Mouse (Mus musculus) CH12.LX (cell line): ENCODE measurements around the gene 2810006K23Rik. TPM values are rescaled to one million over a fixed set of nuclear protein-coding genes. Genes with fewer than 3 reads are reported as not detected.

ENCODE experiments used
- DNase-seq: peaks from one replicate; pipeline ENCODE4 v3.0.0-alpha.2; 2013; ENCODE audit errors: extremely low read depth
- H3K27ac ChIP-seq: 2 replicates; pipeline ENCODE4 v1.5.1; 2012; ENCODE audit warnings: low read depth, mild to moderate bottlenecking, control low read depth, moderate library complexity; ENCODE audit not compliant: insufficient read depth
- H3K27me3 ChIP-seq: replicated peaks from 2 replicates; pipeline ENCODE3; 2012; ENCODE audit warnings: inconsistent platforms
- H3K36me3 ChIP-seq, 2 experiments: replicated peaks in 1 of 2; 2 replicates each; pipeline versions ENCODE3 to v1.6.1; 2012; ENCODE audit warnings: inconsistent platforms in 1 of 2, low read length in 1 of 2, mild to moderate bottlenecking in 1 of 2, mixed read lengths in 1 of 2, moderate library complexity in 1 of 2; ENCODE audit not compliant: control insufficient read depth in 1 of 2, insufficient read depth in 1 of 2
- H3K4me1 ChIP-seq, 2 experiments: 2 replicates each; pipeline ENCODE4 v1.6.1; 2012; ENCODE audit warnings: inconsistent platforms in 1 of 2, moderate library complexity in 1 of 2; ENCODE audit not compliant: insufficient read depth in 2 of 2, control insufficient read depth in 1 of 2
- H3K4me2 ChIP-seq: 2 replicates; pipeline ENCODE4 v1.6.1; 2012; ENCODE audit warnings: low read depth, mild to moderate bottlenecking, control low read depth; ENCODE audit not compliant: poor library complexity, insufficient read depth, severe bottlenecking
- H3K4me3 ChIP-seq, 3 experiments: fragments of 150-350 bp in 1 of 3; sonication (generic) in 1 of 3; replicated peaks in 1 of 3; 2 replicates each; pipeline versions ENCODE3 to v1.5.1; 2011 to 2012; ENCODE audit warnings: low read depth in 2 of 3, low read length in 2 of 3, mild to moderate bottlenecking in 2 of 3, moderate library complexity in 2 of 3, control low read depth in 1 of 3, improper control_type of control experiment in 1 of 3, inconsistent platforms in 1 of 3, mixed read lengths in 1 of 3; ENCODE audit not compliant: poor library complexity in 1 of 3
- H3K79me2 ChIP-seq: replicated peaks from 2 replicates; pipeline ENCODE4 v1.6.1; 2012; ENCODE audit warnings: mild to moderate bottlenecking, moderate library complexity; ENCODE audit not compliant: control insufficient read depth, poor library complexity, insufficient read depth, severe bottlenecking; ENCODE audit errors: extremely low read depth
- H3K9ac ChIP-seq: 2 replicates; pipeline ENCODE4 v1.6.1; 2012; ENCODE audit warnings: low read depth, mild to moderate bottlenecking, control low read depth, moderate library complexity; ENCODE audit not compliant: insufficient read depth
- H3K9me3 ChIP-seq: replicated peaks from 2 replicates; pipeline ENCODE3; 2012; ENCODE audit warnings: low read length, inconsistent platforms, mixed read lengths
- BHLHE40 ChIP-seq: IDR thresholded peaks from 2 replicates; pipeline ENCODE4 v1.6.1; 2011; ENCODE audit warnings: mild to moderate bottlenecking, low read depth, low read length, improper control_type of control experiment
- CHD1 ChIP-seq: IDR thresholded peaks from 2 replicates; pipeline ENCODE4 v1.6.1; 2012; ENCODE audit warnings: low read depth, low read length, improper control_type of control experiment, inconsistent platforms
- CHD2 ChIP-seq: IDR thresholded peaks from 2 replicates; pipeline ENCODE4 v1.6.1; 2011; ENCODE audit warnings: low read length, improper control_type of control experiment
- CTCF ChIP-seq, 2 experiments: IDR thresholded peaks in 1 of 2; conservative IDR thresholded peaks in 1 of 2; 2 replicates each; pipeline ENCODE4 v1.5.1; 2011 to 2012; ENCODE audit warnings: low read depth in 2 of 2, low read length in 2 of 2, improper control_type of control experiment in 1 of 2, inconsistent platforms in 1 of 2, mild to moderate bottlenecking in 1 of 2, moderate library complexity in 1 of 2
- E2F4 ChIP-seq: IDR thresholded peaks from 2 replicates; pipeline ENCODE4 v1.6.1; 2011; ENCODE audit warnings: low read depth, low read length, improper control_type of control experiment; ENCODE audit not compliant: insufficient replicate concordance
- ELF1 ChIP-seq: IDR thresholded peaks from 2 replicates; pipeline ENCODE4 v1.6.1; 2014; ENCODE audit warnings: low read depth, mild to moderate bottlenecking, inconsistent platforms, low read length, improper control_type of control experiment
- EP300 ChIP-seq: IDR thresholded peaks from 2 replicates; pipeline ENCODE4 v1.6.1; 2011; ENCODE audit warnings: low read length, improper control_type of control experiment
- GABPA ChIP-seq: IDR thresholded peaks from 2 replicates; pipeline ENCODE4 v1.6.1; 2012; ENCODE audit warnings: low read depth, low read length, improper control_type of control experiment, inconsistent platforms; ENCODE audit not compliant: insufficient replicate concordance
- HCFC1 ChIP-seq: IDR thresholded peaks from 2 replicates; pipeline ENCODE4 v1.6.1; 2012; ENCODE audit warnings: low read depth, mild to moderate bottlenecking, inconsistent platforms, low read length, improper control_type of control experiment
- IRF4 ChIP-seq: IDR thresholded peaks from 2 replicates; pipeline ENCODE4 v1.6.1; 2014; ENCODE audit warnings: low read depth, mild to moderate bottlenecking, inconsistent platforms, low read length, improper control_type of control experiment
- MAZ ChIP-seq: IDR thresholded peaks from 2 replicates; pipeline ENCODE4 v1.6.1; 2012; ENCODE audit warnings: low read depth, mild to moderate bottlenecking, inconsistent platforms, low read length, improper control_type of control experiment, moderate library complexity
- MXI1 ChIP-seq: IDR thresholded peaks from 2 replicates; pipeline ENCODE4 v1.6.1; 2011; ENCODE audit warnings: mild to moderate bottlenecking, low read depth, low read length, improper control_type of control experiment
- MYC ChIP-seq: IDR thresholded peaks from 2 replicates; pipeline ENCODE4 v1.6.1; 2011; ENCODE audit warnings: low read depth, mild to moderate bottlenecking, improper control_type of control experiment, low read length
- NELFE ChIP-seq: IDR thresholded peaks from 2 replicates; pipeline ENCODE4 v1.6.1; 2011; ENCODE audit warnings: low read depth, low read length, improper control_type of control experiment
- NRF1 ChIP-seq: IDR thresholded peaks from 2 replicates; pipeline ENCODE4 v1.6.1; 2014; ENCODE audit warnings: low read depth, mild to moderate bottlenecking, inconsistent platforms, low read length, improper control_type of control experiment, moderate library complexity
- POLR2AphosphoS2 ChIP-seq: IDR thresholded peaks from 2 replicates; pipeline ENCODE4 v1.6.1; 2011; ENCODE audit warnings: low read depth, low read length, improper control_type of control experiment
- RAD21 ChIP-seq: IDR thresholded peaks from 2 replicates; pipeline ENCODE4 v1.6.1; 2011; ENCODE audit warnings: low read depth, mild to moderate bottlenecking, low read length, improper control_type of control experiment, moderate library complexity
- RCOR1 ChIP-seq: conservative IDR thresholded peaks from 2 replicates; pipeline ENCODE4 v1.6.1; 2012; ENCODE audit warnings: low read depth, mild to moderate bottlenecking, inconsistent platforms, low read length, improper control_type of control experiment
- SIN3A ChIP-seq: IDR thresholded peaks from 2 replicates; pipeline ENCODE4 v1.6.1; 2012; ENCODE audit warnings: low read length, improper control_type of control experiment, inconsistent platforms
- UBTF ChIP-seq: IDR thresholded peaks from 2 replicates; pipeline ENCODE4 v1.6.1; 2012; ENCODE audit warnings: low read depth, mild to moderate bottlenecking, inconsistent platforms, low read length, improper control_type of control experiment, moderate library complexity
- USF1 ChIP-seq: IDR thresholded peaks from 2 replicates; pipeline ENCODE4 v1.6.1; 2014; ENCODE audit warnings: low read depth, mild to moderate bottlenecking, inconsistent platforms, low read length, improper control_type of control experiment
- USF2 ChIP-seq: conservative IDR thresholded peaks from 2 replicates; pipeline ENCODE4 v1.6.1; 2011; ENCODE audit warnings: low read depth, low read length, improper control_type of control experiment
- ZC3H11A ChIP-seq: IDR thresholded peaks from 2 replicates; pipeline ENCODE4 v1.6.1; 2012; ENCODE audit warnings: low read depth, mild to moderate bottlenecking, inconsistent platforms, low read length, improper control_type of control experiment
- ZMIZ1 ChIP-seq: IDR thresholded peaks from 2 replicates; pipeline ENCODE4 v1.6.1; 2012; ENCODE audit warnings: low read depth, mild to moderate bottlenecking, inconsistent platforms, low read length, improper control_type of control experiment
- dilution Hi-C: fragments of 300-500 bp; cut with MboI; formaldehyde crosslinking; loops from 2 replicates; pipeline ENCODE4 v1.14.3; 2020; ENCODE audit warnings: low sequenced_read_pairs; ENCODE audit not compliant: extremely low pct_unique_long_range_greater_than_20kb, extremely low pct_ligation_motif_present
- in situ Hi-C: fragments of 300-500 bp; cut with MboI; formaldehyde crosslinking; loops from 3 replicates; pipeline ENCODE4 v1.14.3; 2019; ENCODE audit warnings: low sequenced_read_pairs, low pct_ligation_motif_present, low pct_unique_long_range_greater_than_20kb, mixed read lengths
- polyA plus RNA-seq: library from polyadenylated mRNA; unstranded; fragments of >175 nt; gene quantifications from 2 replicates; pipeline ENCODE4 v1.2.1, GENCODE M21; 2012; ENCODE audit warnings: low read depth; ENCODE audit not compliant: insufficient read length
- total RNA-seq, 2 experiments: library from RNA; depleted of rRNA; stranded (reverse); fragments of 300-350 nt in 1 of 2; fragments of >200 nt in 1 of 2; gene quantifications; 2 replicates each; pipeline ENCODE4 v1.2.3; 2012 to 2014

Gene 2810006K23Rik
- total and polyA plus RNA-seq, 3 experiments = 6.3 to 8.9 (median 8.2) TPM

- H3K4me3 ChIP-seq = no peak overlapping the region
- no peak overlapping the region for H3K4me2 ChIP-seq
- TF ChIP-seq RCOR1 = no peak
- no peak for TF ChIP-seq UBTF
- TF ChIP-seq USF2 = no peak
- TF ChIP-seq GABPA = no peak
- no peak for TF ChIP-seq ZMIZ1
- no peak for TF ChIP-seq CHD1
- no peak for TF ChIP-seq BHLHE40
- TF ChIP-seq SIN3A = no peak
- no peak for TF ChIP-seq EP300
- no peak for TF ChIP-seq IRF4
- TF ChIP-seq RAD21 = no peak
- TF ChIP-seq ZC3H11A = no peak
- TF ChIP-seq ELF1 = no peak
- TF ChIP-seq MYC = no peak
- no peak for TF ChIP-seq MXI1
- TF ChIP-seq HCFC1 = no peak
- no peak for TF ChIP-seq NRF1
- H3K27ac ChIP-seq = no peak overlapping the region
- no peak for DNase-seq
- no peaks in the 10 kb centered on the region for H3K9me3 ChIP-seq
- no peaks in the 10 kb centered on the region for H3K79me2 ChIP-seq
- dilution Hi-C loops = no loop called here
- peaks cover 5 to 11% of the 10 kb centered on the region in 2 experiments for H3K4me1 ChIP-seq
- in situ Hi-C loops = no loop called here
- no peak overlapping the region for H3K9ac ChIP-seq
- H3K36me3 ChIP-seq = peaks cover 2 to 19% of the 10 kb centered on the region in 2 experiments
- H3K27me3 ChIP-seq = no peaks in the 10 kb centered on the region
Observed at GRCm38 (mm10) chr5:124334392-124334791, 6.5 kb downstream of the 2810006K23Rik start.

- no peak for DNase-seq
- peaks cover 2 to 24% of the 10 kb centered on the region in 2 experiments for H3K36me3 ChIP-seq
- no peaks in the 10 kb centered on the region for H3K27me3 ChIP-seq
- H3K4me3 ChIP-seq = no peak overlapping the region
- H3K79me2 ChIP-seq = no peaks in the 10 kb centered on the region
- no peak overlapping the region for H3K27ac ChIP-seq
- H3K4me1 ChIP-seq = peaks cover 10 to 17% of the 10 kb centered on the region in 2 experiments
- in situ Hi-C loops = no loop called here
- H3K9me3 ChIP-seq = no peaks in the 10 kb centered on the region
- dilution Hi-C loops = no loop called here
- no peak overlapping the region for H3K9ac ChIP-seq
- TF ChIP-seq ELF1 (no peak), USF2 (no peak), EP300 (no peak), POLR2AphosphoS2 (no peak), BHLHE40 (no peak), CHD2 (no peak), RAD21 (no peak), CTCF (conservative IDR thresholded peaks at IDR 0.05 in 1 of 2, IDR thresholded peaks at IDR 0.05 in 1 of 2; ENCODE audit: low read depth in 2 of 2, low read length in 2 of 2) (no peak), GABPA (no peak), USF1 (no peak), MAZ (no peak), E2F4 (no peak), NELFE (no peak), MXI1 (no peak), RCOR1 (no peak)
- no peak overlapping the region for H3K4me2 ChIP-seq
Observed at GRCm38 (mm10) chr5:124337103-124337502, 9.2 kb downstream of the 2810006K23Rik start.
